Mouse (Mus musculus) kidney, postnatal 0 days (tissue): ENCODE data around the gene Flnb. TPM values are rescaled to one million over a fixed set of nuclear protein-coding genes. Genes with fewer than 3 reads are reported as not detected.

Experiments used
- ATAC-seq: fragments of 200-750 bp; cut with Nextera tagmentation; replicated peaks from 2 replicates; pipeline ENCODE4 v1.8.0; 2017; ENCODE audit warnings: low read depth, moderate number of reproducible peaks, moderate TSS enrichment, moderate library complexity; ENCODE audit not compliant: low FRiP score
- DNase-seq: peaks from one replicate; pipeline ENCODE4 v3.0.0-alpha.2; 2016; ENCODE audit warnings: low spot score
- H3K27ac ChIP-seq: fragments of 300-500 bp; sonication (generic); 2 replicates; pipeline ENCODE4 v1.5.1; 2014; ENCODE audit warnings: mild to moderate bottlenecking
- H3K27me3 ChIP-seq: fragments of 300-500 bp; sonication (generic); 2 replicates; pipeline ENCODE4 v1.6.1; 2014; ENCODE audit warnings: low read length, mixed read lengths; ENCODE audit not compliant: insufficient read depth
- H3K36me3 ChIP-seq: fragments of 300-500 bp; sonication (generic); 2 replicates; pipeline ENCODE4 v1.6.1; 2014; ENCODE audit warnings: low read length, mixed read lengths; ENCODE audit not compliant: insufficient read depth
- H3K4me1 ChIP-seq: fragments of 300-500 bp; sonication (generic); replicated peaks from 2 replicates; pipeline ENCODE4 v1.6.1; 2014; ENCODE audit warnings: antibody characterized with exemption, low read length, mixed read lengths; ENCODE audit not compliant: insufficient read depth
- H3K4me2 ChIP-seq: fragments of 300-500 bp; sonication (generic); 2 replicates; pipeline ENCODE4 v1.6.1; 2014; ENCODE audit warnings: mild to moderate bottlenecking, low read length, moderate library complexity, mixed read lengths
- H3K4me3 ChIP-seq: fragments of 300-500 bp; sonication (generic); replicated peaks from 2 replicates; pipeline ENCODE4 v1.5.1; 2014; ENCODE audit warnings: low read depth, low read length
- H3K9ac ChIP-seq: fragments of 300-500 bp; sonication (generic); 2 replicates; pipeline ENCODE4 v1.6.1; 2014; ENCODE audit warnings: low read depth, low read length
- H3K9me3 ChIP-seq: fragments of 300-500 bp; sonication (generic); replicated peaks from 2 replicates; pipeline ENCODE4 v1.6.1; 2016; ENCODE audit warnings: low read length, inconsistent platforms, mixed read lengths
- CTCF ChIP-seq: IDR thresholded peaks from 2 replicates; pipeline ENCODE4 v1.5.1; 2016; ENCODE audit warnings: antibody characterized with exemption, low read depth, mild to moderate bottlenecking, moderate library complexity
- whole genome bisulfite sequencing: fragments of 180-500 bp; shearing (Covaris S2); extraction: QIAGEN DNeasy Blood & Tissue Kit; methylation state at CpG from one replicate; pipeline ENCODE4 v1.1.7; 2014; 5-methylcytosine and 5-hydroxymethylcytosine counted together
- polyA plus RNA-seq: library from polyadenylated mRNA; unstranded; fragments of >200 nt; fragmentation: Nextera tagmentation; extraction: Ambion mirVana; gene quantifications from 2 replicates; pipeline ENCODE4 v1.2.1, GENCODE M21; 2015

Gene Flnb
- polyA plus RNA-seq, 1 experiment from 2014 or later, result 10.7 TPM

DNA sequence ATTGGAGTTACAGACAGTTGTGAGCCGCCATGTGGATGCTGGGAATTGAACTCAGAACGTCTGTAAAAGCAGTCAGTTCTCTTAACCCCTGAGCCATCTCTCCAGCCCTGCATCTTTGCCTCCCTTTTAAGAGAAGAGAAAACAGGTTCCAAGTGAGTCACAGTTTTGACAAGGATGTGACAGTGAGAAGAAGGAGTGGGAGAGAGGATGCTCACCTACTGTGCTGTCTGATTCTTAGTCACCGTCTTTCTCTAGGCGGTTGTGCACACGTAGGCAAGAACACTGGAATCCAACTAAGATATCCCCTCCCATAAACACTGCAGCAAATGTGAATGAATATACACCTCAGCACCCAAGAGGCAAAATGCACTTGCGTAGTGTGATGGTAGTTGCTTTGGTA, 157.4 kb downstream of the Flnb start:
- Histone ChIP-seq H3K27ac (no peak overlapping the region), H3K27me3 (no peaks in the 10 kb centered on the region), H3K9ac (no peak overlapping the region), H3K4me2 (no peak overlapping the region), H3K4me3 (no peak overlapping the region), H3K36me3 (no peaks in the 10 kb centered on the region), H3K4me1 (no peaks in the 10 kb centered on the region), H3K9me3 (no peaks in the 10 kb centered on the region)
- WGBS, result 80% methylated on average over 6 of the region's 6 CpGs
- TF ChIP-seq CTCF, result no peak
- ATAC-seq (no peak), DNase-seq (no peak)

DNA sequence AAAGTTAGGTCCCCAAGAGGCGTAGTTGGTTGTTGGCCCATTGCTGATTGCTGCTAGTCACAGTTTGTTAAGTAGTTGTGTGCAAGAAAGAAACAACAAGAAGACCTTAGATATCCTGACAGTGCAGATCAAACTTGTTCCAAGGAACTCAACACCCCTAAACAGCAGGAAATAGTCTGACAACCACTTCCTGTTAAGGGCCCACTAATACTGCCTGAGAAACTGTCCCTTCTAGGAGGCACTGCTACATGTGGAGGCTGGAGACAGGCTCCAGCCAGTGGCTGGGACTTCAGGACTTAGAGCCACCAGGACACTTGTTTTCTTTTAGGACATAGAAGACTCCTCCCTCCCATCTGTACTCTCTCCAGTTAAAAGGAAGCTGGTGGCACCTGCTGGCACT, 159.7 kb downstream of the Flnb start:
- Histone ChIP-seq H3K27ac (no peak overlapping the region), H3K4me1 (no peaks in the 10 kb centered on the region), H3K4me2 (no peak overlapping the region), H3K9ac (no peak overlapping the region), H3K4me3 (no peak overlapping the region), H3K27me3 (no peaks in the 10 kb centered on the region), H3K36me3 (no peaks in the 10 kb centered on the region), H3K9me3 (no peaks in the 10 kb centered on the region)
- TF ChIP-seq CTCF, result no peak
- ATAC-seq (no peak), DNase-seq (no peak)
- 97% methylated on average over 1 of the region's 1 CpGs for WGBS

DNA sequence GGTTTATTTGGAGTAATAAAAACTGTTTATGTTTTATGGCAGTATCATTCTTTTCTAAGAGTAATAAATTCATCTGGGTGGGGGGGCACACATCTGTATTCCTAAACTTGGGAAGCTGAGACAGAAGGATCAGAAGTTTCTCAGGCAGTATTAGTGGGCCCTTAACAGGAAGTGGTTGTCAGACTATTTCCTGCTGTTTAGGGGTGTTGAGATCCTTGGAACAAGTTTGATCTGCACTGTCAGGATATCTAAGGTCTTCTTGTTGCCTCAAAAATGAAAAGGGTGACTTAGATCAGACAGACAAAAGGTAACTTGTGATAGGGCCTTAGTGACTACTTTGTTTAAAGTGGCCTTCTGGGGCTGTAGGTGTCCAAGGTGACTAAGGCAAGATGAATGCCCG, 160.4 kb downstream of the Flnb start:
- ATAC-seq (no peak), DNase-seq (no peak)
- no peak for TF ChIP-seq CTCF
- Histone ChIP-seq H3K27me3 (no peaks in the 10 kb centered on the region), H3K4me2 (no peak overlapping the region), H3K9me3 (no peaks in the 10 kb centered on the region), H3K4me1 (no peaks in the 10 kb centered on the region), H3K9ac (no peak overlapping the region), H3K36me3 (no peaks in the 10 kb centered on the region), H3K27ac (no peak overlapping the region), H3K4me3 (no peak overlapping the region)
- 64% methylated on average over 1 of the region's 1 CpGs for WGBS

DNA sequence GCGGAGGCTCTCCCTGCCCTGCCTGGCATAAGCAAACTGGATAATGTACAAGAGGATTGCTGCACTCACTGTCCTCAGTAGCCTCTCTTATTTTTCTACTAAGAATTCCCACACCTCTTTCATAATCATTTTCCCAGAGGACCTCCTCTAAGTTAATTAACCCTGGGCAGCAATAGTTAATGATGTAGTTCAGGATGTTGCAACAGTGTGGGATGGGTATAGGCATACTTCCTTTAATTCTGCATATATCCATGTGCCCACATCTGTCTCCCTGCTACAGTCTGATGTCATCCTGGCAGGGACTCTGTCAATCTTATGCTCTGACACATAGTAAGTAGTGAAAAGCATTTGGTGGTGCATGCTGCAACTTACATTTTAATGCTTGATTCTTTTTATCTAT, 163.5 kb downstream of the Flnb start:
- 95% methylated on average over 1 of the region's 1 CpGs for WGBS

DNA sequence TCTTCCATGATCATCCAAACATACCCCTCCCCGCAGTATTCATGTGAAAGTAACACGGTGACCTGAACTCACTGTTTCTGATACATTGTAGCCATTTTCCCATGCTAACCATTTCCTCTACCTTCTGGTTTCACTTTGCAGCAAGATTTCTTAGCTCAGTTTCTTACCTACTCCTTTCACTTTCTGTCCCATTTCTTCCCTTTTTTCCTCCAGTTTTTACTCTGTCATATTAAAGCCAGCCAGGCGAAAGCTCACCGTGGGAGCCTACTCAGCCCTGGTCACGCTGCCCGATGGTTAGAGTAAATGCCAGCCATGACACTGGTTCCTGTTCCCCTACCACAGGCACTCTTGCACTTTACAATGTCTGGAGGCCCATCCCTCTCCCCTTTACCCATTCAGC, 169.2 kb downstream of the Flnb start:
- TF ChIP-seq CTCF, result no peak
- H3K9ac ChIP-seq, result no peak overlapping the region
- ATAC-seq (no peak), DNase-seq (no peak)
- no peak overlapping the region for H3K27ac ChIP-seq
- no peaks in the 10 kb centered on the region for H3K4me1 ChIP-seq
- H3K36me3 ChIP-seq, result no peaks in the 10 kb centered on the region
- no peaks in the 10 kb centered on the region for H3K9me3 ChIP-seq
- no peak overlapping the region for H3K4me2 ChIP-seq
- WGBS, result 94% methylated on average over 6 of the region's 6 CpGs
- H3K4me3 ChIP-seq, result no peak overlapping the region
- H3K27me3 ChIP-seq, result no peaks in the 10 kb centered on the region

More for the DNA sequence above, 163.5 kb downstream of the Flnb start:
- no peak for TF ChIP-seq CTCF
- Histone ChIP-seq H3K4me3 (no peak overlapping the region), H3K9me3 (no peaks in the 10 kb centered on the region), H3K36me3 (no peaks in the 10 kb centered on the region), H3K27ac (no peak overlapping the region), H3K9ac (no peak overlapping the region), H3K4me2 (no peak overlapping the region), H3K4me1 (no peaks in the 10 kb centered on the region), H3K27me3 (no peaks in the 10 kb centered on the region)
- DNase-seq (no peak), ATAC-seq (no peak)

DNA sequence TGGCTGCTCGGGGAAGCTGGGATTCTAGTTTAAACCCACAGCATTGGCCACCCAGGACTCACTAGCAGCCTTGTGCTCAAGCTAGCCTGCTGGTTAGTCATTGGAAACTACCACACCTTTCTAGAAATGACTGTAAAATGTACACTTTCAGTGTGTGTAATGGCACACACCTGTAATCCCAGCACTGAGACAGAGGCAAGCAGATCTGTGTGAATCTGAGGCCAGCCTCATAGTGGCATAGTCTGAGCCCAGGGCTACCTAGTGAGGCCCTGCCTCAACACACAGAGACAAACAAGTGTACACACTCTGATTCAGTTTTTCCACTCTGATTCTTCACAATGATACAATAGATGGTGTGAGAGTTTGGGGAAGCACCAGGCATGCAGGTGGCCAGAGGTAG, 171.6 kb downstream of the Flnb start:
- DNase-seq, result no peak
- no peak for TF ChIP-seq CTCF
- H3K27me3 ChIP-seq, result no peaks in the 10 kb centered on the region
- 85% methylated on average over 1 of the region's 1 CpGs for WGBS
- H3K27ac ChIP-seq, result no peak overlapping the region
- H3K4me1 ChIP-seq, result no peaks in the 10 kb centered on the region
- no peak overlapping the region for H3K4me2 ChIP-seq
- ATAC-seq, result no peak
- no peaks in the 10 kb centered on the region for H3K36me3 ChIP-seq
- no peaks in the 10 kb centered on the region for H3K9me3 ChIP-seq
- no peak overlapping the region for H3K9ac ChIP-seq
- no peak overlapping the region for H3K4me3 ChIP-seq

DNA sequence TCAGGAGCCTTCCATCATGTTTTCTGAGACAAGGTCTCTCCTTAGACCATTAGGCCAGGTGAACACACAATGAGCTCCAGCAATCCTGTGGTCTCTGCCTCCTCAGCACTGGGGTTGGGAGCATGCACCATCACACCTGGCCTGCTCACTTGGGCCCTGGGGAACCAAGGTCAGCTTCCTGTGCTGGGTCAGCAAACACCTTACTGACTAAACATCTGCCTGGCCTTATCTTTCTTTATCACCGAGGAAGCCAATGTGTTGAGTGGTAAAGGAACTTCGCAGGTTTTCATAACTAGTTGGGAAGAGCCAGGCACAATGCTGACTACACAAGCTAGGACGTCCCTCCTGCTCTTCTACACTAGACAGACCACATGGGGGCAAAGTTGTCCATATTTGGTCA, 172.2 kb downstream of the Flnb start:
- no peak for TF ChIP-seq CTCF
- Histone ChIP-seq H3K4me2 (no peak overlapping the region), H3K4me1 (no peaks in the 10 kb centered on the region), H3K9me3 (no peaks in the 10 kb centered on the region), H3K4me3 (no peak overlapping the region), H3K9ac (no peak overlapping the region), H3K36me3 (no peaks in the 10 kb centered on the region), H3K27ac (no peak overlapping the region), H3K27me3 (no peaks in the 10 kb centered on the region)
- no peak for ATAC-seq
- 84% methylated on average over 3 of the region's 3 CpGs for WGBS
- DNase-seq, result no peak
